Mouse (Mus musculus) left cerebral cortex, adult 8-10 months (tissue): ENCODE results near the gene Nkx2-9. TPM values are rescaled to one million over a fixed set of nuclear protein-coding genes. Genes with fewer than 3 reads are reported as not detected.
A peak's percentile ranks its signal among the peaks of the same experiment; 100 is the strongest.

Experiments
- DNase-seq, 2 experiments: peaks; one replicate each; pipeline ENCODE4 v3.0.0; 2022; ENCODE audit warnings: low spot score in 2 of 2
- total RNA-seq, 4 experiments: library from RNA; stranded (reverse); gene quantifications; 2 replicates each; pipeline ENCODE4 v1.2.4; 2022

Nkx2-9 gene
- total RNA-seq, result under 1 TPM in 3 of 4 experiments, not detected in 1; 0.34 to 0.39 (median 0.39) TPM

DNA sequence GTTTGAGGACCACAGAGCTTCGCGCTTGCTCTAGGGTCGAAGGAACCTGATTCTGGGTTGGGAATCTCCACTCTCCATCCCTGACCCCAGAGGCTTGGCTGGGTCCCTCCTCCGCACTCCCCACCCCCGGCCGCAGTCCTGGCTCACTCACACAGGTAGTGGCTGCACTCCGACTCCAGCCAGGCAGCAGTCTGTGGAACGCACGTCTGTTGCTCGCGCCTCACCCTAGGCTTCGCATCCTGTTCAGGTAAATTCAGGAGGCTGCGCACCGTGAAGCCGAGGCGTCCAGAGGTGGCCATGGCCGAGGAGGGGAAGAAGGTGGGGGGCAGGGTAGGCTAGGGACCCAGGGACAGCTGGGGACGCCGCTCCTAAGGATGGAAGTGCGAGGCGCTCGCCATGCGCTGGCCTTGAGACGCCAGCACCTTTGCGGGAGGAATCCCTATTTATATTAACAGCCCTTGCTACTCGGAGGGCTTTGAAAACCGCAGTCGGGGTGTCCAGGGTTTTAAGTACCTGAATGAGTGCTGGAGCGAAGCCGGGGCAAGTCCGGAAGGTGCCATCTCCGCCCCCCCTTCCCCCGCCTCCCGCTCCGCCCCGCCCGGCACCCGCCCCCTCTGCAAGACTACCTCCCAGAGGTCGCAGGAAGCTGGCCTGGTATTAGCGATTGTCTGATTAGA, at the start of gene Nkx2-9:
Nkx2-9 (minus strand) TSS at position 524 of the 677 bp plus-strand sequence.
- DNase-seq, result no peak

DNA sequence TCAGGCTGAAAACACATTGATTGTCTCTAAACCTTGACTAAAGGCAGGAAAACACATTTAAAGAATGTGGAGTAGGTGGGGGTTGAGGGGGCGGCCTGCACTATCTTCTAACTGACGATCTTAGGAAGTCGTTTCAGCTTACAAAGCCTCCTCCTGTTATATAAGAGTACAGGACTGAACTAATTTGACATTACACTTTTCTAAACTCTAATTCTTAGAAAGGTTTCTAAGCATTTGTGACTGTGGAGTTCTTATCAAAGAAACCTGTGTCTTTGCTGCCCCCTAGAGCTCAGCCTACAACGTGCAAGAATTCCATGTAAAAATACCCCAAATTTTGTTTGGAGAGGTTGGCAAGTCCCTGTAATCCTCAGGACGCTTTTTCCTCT, 24.1 kb upstream of the Nkx2-9 start:
- peak in 1 of 2 experiments; percentile 31 for DNase-seq

DNA sequence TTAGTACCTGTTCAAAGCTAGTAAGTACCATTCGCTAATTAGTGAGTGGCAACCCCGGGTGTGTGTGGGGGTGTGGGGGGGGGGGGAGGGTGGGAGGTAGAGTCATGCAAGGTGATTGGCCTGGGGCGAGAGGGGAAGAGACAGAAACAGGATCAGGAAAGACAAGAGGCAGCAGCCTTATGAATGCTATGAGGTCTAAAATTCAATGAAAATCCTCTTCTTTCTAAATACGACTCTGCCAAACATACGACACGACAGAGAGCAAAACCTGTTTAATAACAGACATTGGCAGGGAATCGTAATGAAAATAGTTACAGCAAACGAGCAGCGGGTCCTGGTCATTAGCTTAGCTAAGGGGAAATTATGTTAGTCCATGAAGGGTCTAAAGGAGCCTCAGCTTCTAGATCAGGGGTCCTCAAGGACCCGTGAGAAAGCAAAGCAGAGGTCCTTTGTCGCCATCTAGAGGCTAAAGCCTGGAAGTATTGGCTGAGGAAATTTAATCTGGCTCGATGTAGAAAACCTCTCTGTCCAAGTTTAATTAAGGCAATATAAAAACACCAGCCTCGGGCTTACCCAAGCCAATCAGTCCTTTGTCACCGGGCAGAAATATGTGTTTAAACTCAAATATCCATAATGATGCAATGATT, 23.6 kb upstream of the Nkx2-9 start:
- peak; percentile 14 to 36 for DNase-seq

DNA sequence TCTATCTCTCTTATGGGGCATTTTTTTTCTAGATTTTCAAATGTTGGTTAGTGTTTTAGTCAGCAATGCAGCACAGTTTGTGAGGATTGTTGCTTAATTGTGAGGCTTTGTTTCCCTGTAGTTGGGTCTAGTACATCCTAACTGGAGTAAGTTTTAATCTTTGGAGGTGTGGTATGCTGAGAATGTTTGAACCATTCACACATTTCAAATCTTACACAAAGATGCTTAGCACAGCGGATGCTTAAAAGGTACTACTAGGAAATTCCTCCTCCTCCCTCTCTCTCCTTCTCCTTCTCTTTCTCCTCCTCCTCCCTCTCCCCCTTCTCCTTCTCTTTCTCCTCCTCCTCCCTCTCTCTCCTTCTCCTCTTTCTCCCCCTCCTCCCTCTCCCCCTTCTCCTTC, 3.0 kb upstream of the Nkx2-9 start:
- no peak for DNase-seq

DNA sequence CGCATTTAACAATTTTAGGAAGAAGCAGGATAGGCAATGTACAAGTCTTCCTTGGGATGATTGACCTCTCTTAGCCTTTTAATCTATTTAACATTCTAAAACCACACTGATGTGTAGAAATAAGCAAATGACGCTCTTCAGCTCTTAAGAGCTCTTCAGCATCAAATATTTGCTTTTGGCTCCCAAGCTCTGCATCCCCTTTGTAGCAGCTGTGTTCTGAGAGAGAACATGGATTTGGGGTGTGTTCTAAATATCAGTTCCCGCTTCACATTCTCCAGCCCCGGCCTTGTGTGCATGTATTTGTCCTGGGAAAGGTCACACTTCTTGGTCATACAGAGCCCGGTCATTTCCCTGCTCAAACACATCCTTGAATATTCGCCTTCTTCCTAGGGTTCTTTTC, 2.3 kb upstream of the Nkx2-9 start:
- no peak for DNase-seq

DNA sequence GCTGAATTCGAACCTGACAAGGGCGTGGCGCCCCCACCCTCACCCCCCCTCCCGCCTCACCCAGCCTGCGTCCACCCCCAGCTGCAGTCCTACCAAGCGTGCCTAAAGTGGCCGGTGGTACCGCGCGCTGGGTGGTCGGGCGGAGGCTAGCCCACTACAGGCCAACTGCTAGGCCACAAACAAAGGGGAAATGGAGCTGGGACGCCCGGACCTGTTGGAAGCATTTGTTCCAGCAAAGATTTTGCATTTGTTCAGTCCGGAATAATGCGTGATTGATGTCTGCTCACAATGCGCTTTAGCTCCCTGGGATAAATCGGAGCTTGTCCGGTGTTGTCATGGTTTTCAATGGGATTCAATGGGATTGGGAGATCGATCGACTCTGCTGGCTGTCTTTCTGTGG, 1.4 kb upstream of the Nkx2-9 start:
- no peak for DNase-seq

DNA sequence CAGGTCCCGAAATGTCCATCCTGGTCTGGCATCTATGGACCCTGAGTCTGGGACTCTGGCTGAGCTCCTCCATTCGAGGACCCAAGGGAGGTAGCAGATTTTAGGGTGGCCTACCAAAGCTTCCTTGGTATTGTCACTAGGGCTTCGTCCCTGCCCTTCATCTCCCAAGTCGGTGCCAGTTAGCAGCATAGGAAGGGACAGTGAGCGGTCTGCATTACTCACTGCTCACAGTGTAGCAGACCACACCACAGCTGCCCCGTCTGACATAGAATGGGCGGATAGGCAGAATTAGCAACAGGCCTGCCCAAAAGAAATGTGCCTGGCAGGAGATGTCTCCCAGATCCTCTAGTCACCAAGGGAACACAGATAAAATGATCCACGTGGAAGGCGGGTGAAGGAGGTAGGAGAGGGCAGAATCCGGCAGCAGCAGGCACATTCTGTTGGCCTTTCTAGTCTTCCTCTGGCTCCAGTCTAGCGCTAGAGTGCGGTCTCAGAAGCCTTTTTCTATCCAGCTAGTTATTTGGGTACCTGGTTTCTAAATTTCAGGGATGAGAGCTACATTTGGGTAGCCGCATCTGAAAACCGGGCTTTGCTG, 929 bp upstream of the Nkx2-9 start:
- DNase-seq, result no peak

DNA sequence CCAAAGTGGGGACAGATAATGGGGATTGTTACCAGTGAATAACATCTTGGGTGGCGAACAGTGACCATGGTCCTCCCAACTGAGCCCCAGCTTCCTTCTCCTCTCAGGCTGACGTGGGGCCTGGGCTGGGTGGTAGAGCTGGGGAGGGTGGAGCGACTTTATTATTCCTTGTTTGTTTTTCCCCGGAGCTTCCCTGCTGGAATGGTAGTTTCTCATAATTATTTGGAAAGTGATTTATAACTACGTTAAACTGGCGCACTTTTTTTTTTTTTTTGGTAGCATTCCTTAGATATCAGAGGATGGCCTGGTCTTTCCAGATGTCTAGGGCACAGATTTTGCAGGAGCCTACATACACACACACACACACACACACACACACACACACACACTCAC, 350 bp upstream of the Nkx2-9 start:
- DNase-seq, result no peak

DNA sequence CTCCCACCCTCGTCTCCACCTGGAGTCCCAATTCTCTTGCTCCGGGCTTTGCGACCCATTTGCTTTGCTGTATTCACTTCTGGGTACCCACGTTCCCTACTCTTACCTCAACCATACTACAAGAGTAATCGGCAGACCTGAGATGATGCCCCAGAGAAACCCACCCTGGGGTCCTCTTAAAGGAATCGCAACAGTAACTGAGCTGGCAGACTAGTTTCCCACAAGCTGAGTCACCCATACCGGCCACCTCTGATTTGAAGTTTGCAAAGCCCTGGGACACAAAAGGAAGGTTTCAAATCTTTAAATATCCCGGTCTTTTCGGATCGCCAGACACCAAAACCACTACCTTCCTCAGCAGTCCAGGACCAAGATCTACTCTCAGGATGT, 742 bp downstream of the Nkx2-9 start:
- DNase-seq, result no peak

DNA sequence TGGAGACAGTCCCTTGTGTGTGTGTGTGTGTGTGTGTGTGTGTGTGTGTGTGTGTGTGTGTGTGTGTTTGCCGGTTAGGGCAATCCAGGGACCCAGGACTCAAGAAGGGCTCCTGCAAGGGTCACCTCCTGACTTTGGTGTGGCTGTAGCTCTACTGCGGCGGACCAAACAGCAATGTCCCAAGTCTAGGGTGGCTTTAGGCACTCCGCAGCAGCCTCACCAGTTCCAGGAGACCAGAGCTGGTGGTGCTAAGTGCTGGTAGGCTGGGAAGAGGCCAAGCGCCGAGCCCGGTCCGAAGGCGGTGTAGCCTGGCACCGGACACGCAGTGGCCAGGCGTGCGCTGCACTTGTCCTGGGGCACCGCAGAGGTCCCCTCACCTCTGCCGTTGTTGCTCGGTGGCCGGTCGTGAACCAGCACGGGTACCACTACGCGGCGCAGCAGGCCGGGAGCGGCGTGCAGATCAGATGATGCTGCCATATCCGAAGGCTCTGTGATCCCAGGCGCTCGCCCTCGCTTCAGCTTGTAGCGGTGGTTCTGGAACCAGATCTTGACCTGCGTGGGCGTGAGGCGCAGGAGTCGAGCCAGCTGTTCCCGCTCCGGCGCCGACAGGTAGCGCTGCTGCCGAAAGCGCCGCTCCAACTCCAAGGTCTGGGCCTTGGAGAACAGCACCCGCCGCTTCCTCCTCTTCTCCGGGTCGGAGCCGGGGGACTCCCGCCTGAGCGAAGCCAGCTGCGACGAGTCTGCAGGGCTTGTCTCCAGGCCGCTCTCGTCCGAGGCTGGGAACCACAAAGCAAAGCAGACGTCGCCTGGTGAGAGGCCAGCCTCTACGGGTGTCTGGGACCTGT, 1.4 kb downstream of the Nkx2-9 start:
- peak in 1 of 2 experiments; percentile 9 for DNase-seq

DNA sequence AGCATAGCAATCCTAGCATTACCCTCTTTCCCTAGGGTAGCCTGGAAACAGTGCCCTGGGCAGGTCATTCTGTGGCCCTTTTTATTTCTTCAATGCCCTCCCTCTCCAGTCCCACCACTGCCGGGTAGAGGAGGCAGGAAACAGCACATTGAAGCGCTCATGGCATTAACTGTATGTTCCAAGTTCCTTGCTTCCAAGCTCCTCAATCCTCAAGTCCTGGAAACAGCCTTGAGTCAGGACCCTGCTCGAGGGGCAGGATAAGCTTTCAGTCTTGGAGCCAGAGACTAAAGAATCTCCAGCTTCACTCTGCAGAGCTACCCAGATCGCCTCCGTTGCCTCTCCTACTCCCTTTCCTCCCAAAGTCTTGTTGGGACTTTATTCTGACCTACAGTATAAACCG, 2.2 kb downstream of the Nkx2-9 start:
- no peak for DNase-seq

DNA sequence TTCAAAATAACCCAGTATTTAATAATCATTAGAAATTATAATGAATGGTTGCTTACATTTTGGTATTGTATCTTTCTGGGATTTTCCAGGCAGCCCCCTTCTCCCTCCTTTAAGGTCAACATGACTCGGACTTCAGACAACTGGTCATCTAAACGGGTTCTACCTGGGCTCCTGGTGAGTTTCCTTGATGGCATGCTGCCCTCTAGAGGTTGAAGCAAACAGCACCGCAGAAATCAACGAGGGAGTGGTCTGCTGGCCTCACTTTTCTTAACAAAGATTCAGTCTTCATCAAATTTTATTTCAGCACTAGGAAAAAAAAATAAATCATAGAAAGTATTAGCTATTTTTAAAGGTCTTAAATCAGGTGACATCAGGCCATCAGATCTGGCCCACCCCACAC, 21.4 kb downstream of the Nkx2-9 start:
- DNase-seq, result no peak

DNA sequence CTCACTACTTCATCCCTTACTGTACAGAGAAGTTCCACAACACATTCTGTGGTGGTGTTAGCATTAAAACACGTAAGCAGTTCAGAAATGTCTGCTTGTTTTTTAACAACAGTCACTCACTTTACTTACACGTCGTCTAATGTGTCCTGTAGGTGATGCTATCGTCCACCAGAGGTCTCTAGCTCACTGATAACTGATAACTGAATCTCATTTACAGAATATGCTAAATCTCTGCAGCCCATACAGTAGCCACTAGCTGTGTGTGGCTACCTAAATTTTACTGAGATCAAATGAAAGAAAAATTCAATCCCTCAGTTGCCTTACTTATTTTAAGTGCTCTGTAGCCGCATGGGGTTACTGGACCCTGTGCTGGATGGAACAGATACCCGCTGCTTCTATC, 25.3 kb downstream of the Nkx2-9 start:
- DNase-seq, result no peak

Other genes starting within 250 kb of the Nkx2-9 start
- 1 to 10 TPM in 3 of 4 experiments, under 1 TPM in 1; 0.89 to 2.3 (median 1.5) TPM for gene Nkx2-1, start 76.4 kb downstream of the Nkx2-9 start, total RNA-seq
- not detected for gene Pax9, start 78.5 kb upstream of the Nkx2-9 start, total RNA-seq